Mouse (Mus musculus) heart, postnatal 0 days (tissue): ENCODE results near the gene Iqce.

Experiments used
- CTCF ChIP-seq: IDR thresholded peaks from 2 replicates; pipeline ENCODE4 v1.5.1; 2016; ENCODE audit warnings: antibody characterized with exemption, control low read depth, low read depth
- EP300 ChIP-seq: IDR thresholded peaks from 2 replicates; pipeline ENCODE4 v1.6.1; 2016; ENCODE audit warnings: antibody characterized with exemption, low read depth

DNA sequence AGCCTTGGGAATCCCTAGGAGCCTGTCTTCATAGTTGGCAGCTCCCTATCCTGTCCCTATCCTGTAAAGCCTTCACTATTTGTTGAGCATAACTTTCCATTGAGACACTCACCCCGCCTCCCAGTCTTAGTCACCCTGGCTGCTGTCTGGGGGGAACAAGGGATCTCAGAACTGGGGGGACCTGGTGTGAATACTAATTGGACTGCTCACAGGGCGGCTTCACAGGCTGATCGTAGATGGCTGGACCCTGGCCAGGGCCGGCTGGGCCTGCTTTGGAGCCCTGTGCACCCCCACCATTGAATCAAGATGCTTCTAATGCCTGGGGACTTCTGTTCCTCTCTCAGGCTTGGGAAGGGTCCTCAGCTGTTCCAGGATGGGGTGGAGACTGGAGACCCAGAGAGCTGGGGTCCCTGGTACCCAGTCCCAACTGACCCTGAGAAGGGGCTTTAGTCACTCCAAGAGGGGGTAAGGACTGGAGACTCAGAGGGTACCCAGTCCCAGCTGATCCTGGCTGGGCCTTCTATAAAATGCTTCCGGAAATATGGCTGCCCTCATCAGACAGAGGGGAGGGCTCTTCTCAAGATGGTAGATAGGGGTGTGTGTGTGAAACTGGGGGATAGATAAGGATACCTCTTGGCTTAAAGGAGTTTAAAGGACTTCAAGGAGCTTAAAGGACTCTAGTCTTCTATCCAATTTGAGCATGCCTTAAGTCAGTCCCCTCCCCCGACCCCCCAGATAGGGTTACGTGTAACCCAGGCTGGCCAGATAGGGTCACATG is 24.1 kb upstream of the Iqce start:
- TF ChIP-seq CTCF (no peak), EP300 (no peak)
